Mouse (Mus musculus) regulatory T cell (primary cell): ENCODE measurements around the gene Tmub1.

ENCODE experiments used
- in situ Hi-C: fragments of 300-600 bp; cut with MboI, MseI; formaldehyde crosslinking; loops from one replicate; pipeline ENCODE4 v1.15.1; 2025; ENCODE audit warnings: high pct_unique_total_duplicates

The Tmub1 gene

DNA sequence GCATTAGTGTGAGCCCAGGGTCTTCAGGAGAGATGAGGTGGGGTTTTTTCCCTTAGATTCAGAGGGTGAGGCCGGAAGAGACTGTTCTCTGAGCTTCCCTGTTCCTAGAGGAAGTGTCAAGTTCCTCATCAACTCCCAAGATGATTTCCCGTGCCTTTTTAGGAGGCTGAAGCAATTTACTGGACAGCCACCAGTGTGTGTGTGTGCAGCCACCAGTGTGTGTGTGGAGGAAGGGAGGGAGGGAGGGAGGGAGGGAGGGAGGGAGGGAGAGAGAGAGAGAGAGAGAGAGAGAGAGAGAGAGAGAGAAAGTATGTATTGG, 6.3 kb upstream of the Tmub1 start:
- in situ Hi-C loops, result no loop called here

DNA sequence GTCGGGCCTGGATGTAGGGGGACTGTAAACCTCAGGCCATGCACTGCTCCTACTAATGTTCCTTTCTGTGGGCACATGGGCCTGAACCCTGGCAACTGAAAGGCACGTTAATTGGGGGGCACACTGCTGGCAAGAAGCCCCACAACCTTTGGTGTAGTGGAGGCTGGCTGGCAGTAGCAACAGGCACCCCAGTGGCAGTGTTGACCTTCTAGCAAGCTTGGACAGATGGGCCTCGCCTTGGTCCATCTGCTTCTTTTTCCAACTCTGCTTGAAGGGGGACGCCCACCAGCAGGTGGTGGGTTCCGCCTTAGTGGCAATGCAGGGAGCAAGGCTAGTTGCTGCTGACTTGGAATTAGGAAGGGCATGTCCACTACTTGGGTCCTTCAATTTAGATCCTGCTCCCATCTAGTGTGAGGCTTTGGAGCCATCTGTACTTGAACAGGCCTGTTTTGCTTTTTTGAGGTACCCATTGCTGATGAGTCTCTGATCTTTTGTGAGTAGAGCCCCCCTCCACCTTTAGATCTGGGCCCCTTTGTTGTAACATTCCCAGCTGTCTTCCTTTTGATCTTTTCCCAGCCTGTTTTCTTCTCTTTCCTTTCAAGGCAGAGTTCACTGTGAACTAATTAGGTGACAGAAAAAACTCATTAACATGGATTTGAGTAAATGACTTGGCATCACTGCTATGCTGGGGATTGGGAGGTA, 5.8 kb upstream of the Tmub1 start:
- in situ Hi-C loops, result no loop called here

DNA sequence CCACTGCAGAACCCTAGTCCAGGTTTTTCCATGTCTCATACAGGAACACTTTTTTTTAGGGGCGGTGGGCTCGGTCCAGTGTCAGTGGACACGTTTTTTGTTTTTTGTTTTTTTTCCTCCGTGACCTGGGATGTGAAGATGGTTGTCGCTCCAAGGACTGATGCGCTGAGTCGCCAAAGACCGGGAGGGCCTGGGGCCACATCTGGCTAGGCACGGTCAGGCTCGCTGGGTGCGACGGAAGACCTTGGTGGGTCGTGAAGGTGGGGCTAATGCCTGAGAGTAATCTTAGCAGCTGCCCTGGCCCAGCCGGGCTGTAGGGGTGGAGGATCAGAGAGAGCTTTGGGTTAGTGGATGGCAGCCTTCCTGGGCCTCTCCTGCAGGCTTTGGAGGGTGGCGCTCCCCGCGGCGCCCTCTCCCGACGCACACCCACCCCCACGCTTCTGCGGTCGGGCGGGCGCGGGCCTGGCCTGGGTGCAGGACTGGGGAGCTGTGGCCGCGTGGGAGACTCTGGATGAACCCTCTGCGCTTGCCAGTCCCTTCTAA, 5.1 kb upstream of the Tmub1 start:
- in situ Hi-C loops, result no loop called here

DNA sequence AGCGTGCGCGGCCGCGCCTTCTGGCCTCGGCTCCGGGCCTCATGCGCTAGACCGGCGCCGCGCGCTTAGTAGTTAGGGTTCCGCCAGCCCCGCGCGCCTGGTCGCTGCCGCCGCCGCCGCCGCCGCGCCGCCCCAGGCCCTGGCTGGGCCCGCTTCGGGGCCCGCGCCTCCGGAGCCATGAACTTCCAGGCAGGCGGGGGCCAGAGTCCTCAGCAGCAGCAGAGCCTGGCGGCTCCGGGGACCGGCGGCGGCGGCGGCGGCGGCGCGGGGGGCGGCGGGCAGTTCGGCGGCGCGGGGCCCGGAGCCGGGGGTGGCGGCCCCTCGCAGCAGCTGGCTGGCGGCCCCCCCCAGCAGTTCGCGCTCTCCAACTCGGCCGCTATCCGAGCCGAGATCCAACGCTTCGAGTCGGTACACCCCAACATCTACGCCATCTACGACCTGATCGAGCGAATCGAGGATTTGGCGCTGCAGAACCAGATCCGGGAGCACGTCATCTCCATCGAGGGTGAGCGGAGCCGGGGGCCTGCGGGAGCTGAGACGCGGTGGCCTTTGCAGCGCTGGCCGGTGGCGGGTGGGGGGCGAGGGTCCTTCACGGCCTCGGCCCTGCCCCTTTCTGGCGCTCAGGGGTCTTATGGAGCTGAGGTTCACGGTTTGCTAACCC, 4.5 kb upstream of the Tmub1 start, which contains the start of gene Agap3:
Agap3 (plus strand) TSS at position 148 of the 661 bp plus-strand sequence.
- in situ Hi-C loops, result no loop called here

DNA sequence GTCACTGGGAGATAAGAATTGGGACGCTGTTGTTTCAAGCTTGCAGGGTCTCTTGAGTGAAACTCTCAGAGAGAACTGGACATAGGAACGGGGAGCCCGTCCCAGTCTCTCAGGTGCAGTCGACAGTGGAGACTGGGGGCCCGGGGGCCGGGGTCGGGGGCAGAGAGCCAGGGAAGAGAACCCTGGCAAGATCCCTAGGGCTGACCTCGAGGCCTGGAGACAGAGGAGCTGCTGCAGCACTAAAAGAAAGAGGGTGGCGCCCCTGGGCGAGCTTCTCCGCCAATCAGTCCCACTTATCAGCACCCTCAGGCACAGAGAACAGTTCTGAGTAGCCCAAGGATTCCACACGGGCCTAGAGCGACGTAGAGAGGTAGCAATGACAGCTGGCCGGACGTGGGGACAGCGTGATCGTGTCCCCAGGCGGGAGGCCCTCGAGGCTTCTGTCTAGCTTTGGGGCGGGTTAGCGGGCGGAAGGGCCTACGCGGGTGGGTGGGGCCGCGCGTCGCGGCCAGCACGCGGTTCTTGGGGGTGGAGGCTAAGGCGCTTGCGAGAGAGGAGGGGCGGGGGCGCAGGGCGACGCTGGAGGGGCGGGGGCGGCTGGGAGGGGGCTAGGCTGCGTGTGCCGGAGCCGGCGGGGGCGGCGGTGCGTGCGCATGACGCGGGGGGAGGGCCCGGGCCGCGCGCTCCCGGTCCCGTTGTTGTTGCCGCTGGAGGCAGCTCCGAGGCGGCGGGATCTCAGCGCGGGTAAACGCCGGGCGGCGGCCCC, 3.8 kb upstream of the Tmub1 start:
- in situ Hi-C loops, result no loop called here

DNA sequence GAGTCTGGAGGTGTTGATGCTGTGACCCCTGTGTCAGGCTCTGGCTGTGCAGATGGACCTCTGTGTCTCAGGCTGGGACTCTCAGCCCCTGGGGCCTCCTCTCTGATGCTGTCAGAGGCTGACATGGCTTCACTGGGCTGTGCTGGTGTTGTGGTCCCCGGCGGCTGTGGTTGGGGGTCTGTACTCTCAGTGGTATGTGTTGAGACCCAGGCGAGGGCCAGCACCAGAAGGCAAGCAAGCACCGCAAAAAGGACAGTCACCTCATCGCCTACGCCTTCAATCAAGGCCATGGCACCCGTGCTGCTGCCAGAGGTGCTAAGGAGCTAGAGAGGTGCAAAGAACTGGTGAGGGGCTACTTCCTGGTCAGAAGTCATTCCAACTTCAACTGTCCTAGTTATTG, 1.0 kb downstream of the Tmub1 start:
- in situ Hi-C loops, result no loop called here

DNA sequence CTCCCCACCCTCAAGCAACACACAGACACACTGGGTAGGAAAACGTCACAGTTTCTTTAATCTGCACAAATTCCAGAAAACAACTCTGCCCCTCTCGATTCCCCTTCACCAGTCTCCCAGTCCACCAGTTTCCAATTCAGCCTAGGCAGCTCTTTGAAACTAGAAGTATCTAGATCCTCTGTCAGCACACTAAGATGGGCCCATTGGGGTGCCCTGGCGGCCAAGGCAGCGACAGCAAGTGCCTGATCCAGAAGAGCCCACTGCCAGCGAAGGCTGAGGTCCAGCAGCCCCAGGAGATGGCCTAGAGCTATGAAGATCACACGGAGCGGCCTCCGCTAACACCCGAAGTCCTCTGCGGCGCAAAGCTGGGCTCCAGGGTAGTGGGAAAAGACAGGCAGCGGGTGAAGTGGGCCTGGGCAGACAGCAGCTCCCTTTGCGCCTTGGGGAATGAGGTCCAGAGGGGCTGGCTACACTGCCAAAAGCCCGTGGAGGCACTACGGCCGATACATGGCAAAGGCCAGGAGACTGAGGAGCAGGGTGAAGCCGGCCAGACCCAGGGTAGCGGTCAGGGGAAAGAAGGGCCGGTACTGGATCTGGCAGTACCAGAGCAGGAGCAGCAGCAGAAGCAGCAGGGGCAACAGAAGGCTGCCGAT, 2.1 kb downstream of the Tmub1 start:
- in situ Hi-C loops, result no loop called here

DNA sequence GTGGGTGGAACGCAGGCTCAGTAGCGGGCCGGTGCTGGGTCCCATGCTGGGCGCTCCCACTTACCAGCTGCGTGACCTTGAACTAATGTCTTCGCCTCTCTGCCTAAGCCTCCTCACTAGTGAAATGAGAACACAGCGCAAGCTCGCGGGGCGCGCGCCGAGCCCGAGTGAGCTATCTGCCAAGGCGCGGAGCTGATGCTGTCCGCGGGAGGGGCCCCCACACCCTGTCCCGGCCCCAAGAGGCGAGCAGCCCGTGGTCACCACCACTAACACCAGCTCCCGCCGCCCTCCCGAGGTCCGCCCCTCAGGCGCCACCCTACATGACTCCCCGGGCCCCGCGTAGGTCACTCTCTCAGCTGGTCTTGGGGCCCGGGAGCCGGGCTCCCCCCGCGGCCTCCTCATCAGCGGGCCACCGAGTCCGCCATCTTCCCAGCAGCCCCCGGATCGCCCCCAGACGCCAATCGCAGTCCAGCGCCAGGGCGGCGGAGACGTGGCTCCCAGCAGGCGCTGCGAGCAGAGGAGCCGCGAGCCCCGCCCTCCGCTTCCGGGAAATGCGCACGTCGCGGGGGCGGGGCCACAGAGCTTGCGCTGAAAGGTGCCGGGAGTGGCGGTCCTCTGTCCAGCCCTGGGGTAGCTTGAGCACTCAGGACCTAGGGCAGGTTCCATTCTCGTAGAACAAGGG, 2.8 kb downstream of the Tmub1 start, which contains the start of gene Fastk:
Fastk (minus strand) TSS at position 542 of the 682 bp plus-strand sequence.
- in situ Hi-C loops, result no loop called here

DNA sequence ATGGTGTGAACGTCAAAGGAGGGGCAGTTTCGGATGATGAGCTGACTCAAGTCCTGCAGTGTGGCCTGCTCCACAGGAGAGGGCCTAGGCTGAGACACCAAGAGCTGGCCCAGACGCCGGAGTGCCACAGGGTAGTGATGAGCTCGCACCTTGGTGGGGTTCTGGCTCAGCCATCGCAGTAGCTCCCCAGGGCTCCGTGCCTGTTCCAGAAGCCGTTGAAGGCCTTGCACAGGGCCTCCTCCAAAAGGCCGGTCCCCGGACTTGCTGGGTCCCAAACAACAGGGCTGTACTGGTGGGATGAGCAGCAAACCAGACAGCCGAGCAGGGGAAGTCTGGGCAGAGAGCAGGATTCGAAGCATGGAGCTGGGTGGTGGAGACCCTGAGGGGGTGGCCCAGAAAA, 3.7 kb downstream of the Tmub1 start:
- in situ Hi-C loops, result no loop called here

DNA sequence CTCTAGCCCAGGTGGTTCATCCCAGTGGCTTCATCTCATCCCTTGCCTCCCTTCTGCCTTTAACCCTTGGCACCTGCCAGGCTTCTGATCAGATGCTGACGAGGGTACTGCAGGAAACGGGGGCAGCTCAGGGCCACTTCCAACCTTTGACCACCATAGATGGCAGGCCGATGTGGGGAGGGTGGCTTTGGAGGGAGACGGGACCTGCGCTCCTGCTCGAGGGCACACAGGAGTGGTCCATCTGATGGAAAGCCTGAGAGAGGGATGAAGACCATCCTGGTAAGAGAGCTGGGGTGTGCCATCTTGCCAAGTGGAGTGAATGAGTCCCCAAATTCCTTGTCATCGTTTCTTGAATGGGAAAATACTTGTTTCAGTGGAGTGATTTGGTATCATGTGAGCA, 4.5 kb downstream of the Tmub1 start:
- in situ Hi-C loops, result no loop called here

DNA sequence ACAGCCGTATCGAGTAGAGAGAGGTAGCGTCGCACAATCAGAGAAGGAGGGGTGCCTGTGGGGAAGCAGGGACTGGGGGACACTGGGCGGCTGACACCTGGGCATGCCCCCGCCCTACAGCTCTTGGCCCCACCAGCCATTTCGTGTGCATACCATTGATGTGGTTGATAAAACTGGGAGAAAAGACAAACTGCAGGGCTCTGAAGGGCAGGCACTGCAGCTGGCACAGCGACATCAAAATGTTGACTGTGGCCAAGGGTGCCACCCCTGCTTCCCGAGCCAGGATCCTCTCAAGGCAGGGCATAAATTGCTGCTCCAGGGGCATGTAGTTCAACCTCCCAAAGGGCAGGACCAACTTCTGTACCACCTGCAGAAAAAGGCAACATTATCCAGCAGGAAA, 5.6 kb downstream of the Tmub1 start:
- in situ Hi-C loops, result no loop called here

DNA sequence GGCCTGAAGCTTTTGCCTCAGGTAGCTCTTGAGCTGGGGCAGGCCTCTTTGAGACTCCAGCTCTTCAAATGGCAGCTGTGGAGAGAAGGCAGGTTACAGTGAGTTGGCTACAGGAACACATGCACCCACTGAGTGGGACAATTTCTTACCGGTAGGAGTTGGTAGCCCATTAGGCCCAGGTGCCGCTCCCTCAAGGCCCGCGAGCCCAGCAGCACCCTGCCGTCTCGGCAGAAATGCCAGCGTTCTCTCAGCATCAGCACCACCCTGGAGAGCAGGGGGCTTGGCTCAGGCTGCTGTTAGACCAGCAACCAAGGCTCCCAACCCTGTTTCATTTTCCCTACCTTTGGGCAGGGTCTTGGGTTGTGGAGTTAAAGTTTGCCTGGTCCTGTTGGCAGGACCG, 6.5 kb downstream of the Tmub1 start:
- in situ Hi-C loops, result no loop called here

DNA sequence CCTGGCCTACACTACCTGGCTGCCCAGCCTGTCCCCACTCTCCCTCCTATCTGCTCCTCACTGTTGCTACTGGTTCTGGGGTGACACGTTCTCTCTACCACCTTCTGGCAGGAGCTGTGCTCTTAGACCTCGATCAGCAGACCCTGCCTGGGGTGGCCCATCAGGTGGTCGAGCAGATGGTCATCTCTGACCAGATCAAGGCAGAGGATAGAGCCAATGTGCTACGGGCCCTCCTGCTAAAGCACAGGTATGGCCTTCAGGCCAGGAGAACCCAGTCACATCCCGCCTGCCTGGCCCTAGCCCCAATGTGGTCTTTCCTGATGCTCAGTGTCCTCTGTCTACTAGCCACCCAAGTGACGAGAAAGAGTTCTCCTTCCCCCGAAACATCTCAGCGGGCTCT, 13.7 kb downstream of the Tmub1 start:
- in situ Hi-C loops, result no loop called here

DNA sequence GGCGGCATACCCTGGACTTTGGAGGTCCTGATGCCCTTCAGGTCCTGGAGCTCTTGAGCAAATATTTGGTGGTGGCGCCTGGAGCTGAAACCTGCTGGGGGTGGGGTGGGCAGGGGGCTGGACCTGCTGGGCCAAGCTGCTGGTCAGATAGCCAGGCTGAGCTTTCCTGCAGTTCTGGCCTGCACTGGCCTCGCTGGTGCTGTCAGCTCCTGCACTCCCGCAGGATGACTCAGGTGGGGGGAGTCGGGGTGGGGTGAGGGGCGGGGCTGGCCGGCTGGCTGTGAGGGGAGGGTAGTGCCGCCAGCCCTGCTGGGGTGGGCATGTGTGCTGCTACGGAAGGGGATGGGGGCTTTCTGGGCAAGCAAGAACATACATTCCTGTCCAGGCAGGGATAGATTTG, 19.1 kb downstream of the Tmub1 start:
- in situ Hi-C loops, result no loop called here

DNA sequence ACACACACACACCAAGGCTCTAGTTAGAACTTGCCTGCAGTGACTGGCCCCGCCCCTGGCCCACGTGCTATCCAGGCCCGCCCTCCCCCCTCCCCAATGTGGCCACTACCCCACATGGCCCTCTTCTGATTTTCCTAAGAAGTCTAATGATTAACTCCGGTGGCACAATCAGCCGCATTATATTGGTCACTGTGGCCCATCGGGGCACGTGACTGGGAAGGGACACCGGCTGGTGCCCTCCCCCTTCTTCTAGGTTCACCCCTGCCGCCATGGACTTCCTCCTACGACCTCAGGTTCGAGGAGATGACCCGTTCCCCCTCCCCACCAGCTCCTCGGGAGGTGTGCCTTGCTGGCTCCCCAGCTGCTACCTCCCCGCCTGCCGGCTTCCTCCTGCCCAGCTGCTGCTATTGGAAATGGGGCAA, 19.7 kb downstream of the Tmub1 start:
- in situ Hi-C loops, result no loop called here

DNA sequence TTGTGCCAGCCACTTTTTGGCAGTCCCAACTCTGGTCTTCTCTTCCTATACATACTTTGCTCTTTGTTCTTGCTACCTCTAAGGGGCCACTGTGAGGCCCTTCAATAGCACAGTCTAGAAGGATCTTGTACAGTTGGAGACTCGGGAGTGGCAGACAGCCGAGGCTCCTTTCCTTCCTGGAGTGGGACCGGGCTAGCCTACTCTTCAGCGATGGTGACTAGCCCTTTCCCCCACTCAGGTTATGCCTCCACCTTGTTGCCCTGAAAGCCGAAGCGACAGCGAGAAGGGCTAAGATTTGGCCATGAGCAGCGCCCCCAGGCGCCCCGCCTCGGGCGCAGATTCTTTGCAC, 20.4 kb downstream of the Tmub1 start:
- in situ Hi-C loops, result no loop called here

DNA sequence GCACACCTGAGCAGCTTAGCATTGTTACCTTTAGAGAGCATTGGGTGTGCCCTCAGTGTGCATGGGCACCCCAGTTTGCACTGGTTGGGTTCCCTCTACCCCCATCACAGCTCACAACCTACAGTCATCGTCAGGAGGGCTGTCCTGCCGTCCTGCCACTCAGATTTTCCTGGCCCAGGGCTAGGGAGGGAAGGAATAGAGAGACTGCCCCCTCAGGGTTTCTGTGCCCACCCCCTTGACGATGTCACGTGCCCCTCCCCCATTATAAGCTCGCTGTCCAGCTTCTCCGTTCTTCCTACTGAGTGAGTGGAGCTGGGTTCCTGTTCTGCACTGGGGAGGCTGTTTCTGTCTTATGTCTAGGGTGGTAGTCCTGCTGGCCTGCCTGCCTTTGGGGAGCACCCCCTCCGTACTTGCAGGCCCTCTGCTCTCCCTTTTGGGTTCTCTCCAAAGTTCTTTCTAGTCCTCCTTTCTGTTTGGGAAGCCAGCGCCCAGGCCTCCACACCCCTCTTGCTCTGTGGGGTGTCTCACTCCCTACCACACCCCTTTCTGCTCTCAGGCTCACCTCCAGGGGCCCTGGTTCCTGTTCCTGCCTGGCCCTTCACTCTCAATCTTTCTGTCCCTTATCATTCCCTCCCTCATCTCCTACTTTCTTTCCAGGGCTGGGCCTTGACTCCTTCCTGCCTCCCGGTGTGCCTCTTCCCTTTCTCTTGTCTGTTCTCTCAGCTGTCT, 20.9 kb downstream of the Tmub1 start:
- in situ Hi-C loops, result no loop called here

DNA sequence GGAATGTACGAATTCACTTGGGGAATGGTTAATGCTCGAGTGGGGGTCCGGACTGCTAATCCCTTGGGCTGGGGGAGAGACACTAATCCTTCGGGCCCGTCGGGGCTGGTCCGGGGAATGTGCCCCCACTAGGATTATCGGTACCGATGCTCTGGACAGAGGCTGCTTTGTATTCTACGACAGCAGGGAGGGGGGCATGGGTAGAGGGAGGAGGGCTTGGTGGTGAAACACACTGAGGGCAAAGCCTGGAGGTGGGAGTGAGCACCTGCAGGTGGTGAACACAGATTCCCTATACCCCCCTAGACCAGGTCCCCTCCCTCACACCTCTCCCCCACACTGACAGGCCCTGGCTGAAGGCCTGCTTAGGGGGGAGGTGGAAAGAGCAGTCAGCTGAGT, 21.6 kb downstream of the Tmub1 start:
- in situ Hi-C loops, result no loop called here

DNA sequence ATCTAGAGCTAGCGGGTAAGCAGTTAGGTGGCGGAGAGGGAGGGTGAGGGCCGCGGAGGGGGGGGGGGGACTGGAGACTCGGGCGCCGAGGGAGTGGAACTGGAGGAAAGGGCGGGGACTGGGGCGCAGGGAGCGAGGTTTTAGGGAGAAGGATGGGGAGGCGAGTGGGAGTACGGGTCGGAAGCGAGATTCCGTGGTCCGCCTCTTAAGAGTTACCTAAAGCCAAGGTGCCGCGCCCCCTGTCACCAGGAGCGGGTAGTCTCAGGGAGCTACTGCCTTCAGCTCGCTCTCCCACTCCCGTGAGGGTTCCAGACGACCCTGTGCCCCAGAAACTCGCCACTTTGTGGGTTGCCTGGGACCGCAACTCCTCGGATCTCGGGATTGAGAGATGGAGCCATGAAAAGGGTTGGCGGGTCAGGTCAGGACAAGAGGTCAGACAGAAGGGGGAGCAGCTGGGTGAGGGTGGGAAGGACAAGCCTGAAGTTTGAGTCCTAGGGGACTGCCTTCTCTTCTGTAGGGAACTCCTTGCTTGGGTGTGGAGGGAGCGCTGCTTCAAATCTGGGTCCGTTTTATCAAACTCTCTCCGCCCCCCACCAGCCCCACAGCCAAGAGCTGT, 22.1 kb downstream of the Tmub1 start:
- in situ Hi-C loops, result no loop called here

DNA sequence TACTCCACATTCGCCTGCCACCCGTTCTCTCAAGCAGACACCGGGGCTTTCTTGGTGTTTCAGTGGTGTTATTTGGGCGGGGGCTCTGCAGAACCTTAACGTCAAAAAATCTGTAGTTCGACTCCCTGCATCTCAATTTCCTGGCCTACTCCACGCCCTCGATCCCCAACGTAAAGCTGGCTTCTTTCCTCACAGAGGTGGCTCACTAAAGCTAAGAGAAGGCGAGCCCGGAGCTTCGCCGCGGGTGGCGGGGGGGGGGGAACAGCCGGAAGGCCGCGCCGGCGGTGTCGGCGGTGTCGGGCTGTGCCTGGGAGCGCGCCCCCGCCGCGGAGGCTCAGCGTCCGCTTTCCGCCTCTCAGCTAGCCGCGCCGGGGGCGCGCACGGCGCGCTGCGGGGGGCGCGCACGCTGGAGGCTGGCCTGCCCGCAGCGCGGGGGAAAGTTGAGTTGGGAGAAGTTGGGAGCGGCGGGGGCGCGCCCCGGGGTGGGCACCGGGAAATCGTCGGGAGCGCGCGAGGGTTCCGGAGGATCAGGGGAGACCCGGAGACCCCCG, 22.7 kb downstream of the Tmub1 start:
- in situ Hi-C loops, result no loop called here
